Mouse (Mus musculus): ENCODE data around the gene Nav3. TPM values are rescaled to one million over a fixed set of nuclear protein-coding genes. Genes with fewer than 3 reads are reported as not detected.

Nav3 gene
- polyA plus RNA-seq, 1 experiment from 2014 or later = 1.2 TPM

DNA sequence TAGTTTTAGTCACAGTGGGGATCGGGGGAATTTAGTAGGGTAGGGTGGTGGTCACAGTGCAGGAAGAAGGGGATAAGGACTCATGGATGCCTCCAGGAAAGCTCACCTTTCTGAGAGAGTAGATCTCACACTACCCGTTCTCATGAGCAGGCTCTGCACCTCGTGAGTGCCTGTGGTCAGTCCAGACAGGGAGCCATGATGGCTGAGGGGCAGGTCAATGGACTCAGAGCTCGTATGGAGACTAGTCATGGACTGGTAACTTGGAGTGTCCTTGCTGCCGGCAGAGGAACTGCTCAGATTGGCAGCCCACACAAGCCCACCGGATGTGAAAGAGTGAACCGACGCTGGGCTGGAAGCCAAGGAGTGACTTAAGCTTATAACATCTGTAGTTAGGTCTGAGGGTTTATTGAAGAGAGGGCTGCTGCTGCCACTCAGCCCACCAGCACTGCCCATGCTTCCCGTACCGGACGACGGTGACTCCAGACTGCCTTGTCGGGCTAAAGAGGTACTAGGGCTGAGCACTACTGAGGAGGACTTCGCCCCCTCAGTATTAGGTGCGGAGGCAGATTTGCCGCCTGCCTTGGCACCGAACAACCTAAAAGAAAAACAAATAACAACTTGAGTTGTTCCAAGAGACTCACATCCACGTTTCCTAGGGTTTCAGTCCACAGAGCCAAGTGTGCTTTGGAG lies 691.4 kb downstream of the Nav3 start:
- ATAC-seq (ENCODE audit: low read depth) = 0 out of 2 replicates have a peak, but pooled peaks have one; percentile 17
- WGBS = 53% methylated on average over 18 of the region's 18 CpGs

GRCm38 (mm10) chr10:109758921-109759600 lies 696.9 kb downstream of the Nav3 start:
- Histone ChIP-seq H3K4me3 (ENCODE audit: low read length) (no peak overlapping the region), H3K4me2 (ENCODE audit: low read depth, low read length) (no peak overlapping the region), H3K9ac (ENCODE audit: low read length) (no peak overlapping the region), H3K4me1 (replicated peaks; ENCODE audit: control insufficient read depth, insufficient read depth, low read length) (no peaks in the 10 kb centered on the region), H3K9me3 (ENCODE audit: control insufficient read depth, low read length) (no peaks in the 10 kb centered on the region), H3K27me3 (ENCODE audit: control insufficient read depth, insufficient read depth, low read depth, low read length) (no peaks in the 10 kb centered on the region), H3K36me3 (ENCODE audit: control insufficient read depth, insufficient read depth, low read length) (no peaks in the 10 kb centered on the region), H3K27ac (ENCODE audit: low read length) (no peak overlapping the region)
- ATAC-seq (ENCODE audit: low read depth) = no peak
- 61% methylated on average over 16 of the region's 17 CpGs for WGBS

More for the DNA sequence above, 691.4 kb downstream of the Nav3 start:
- Histone ChIP-seq H3K9me3 (ENCODE audit: control insufficient read depth, low read length) (no peaks in the 10 kb centered on the region), H3K27me3 (ENCODE audit: control insufficient read depth, insufficient read depth, low read depth, low read length) (no peaks in the 10 kb centered on the region), H3K4me2 (ENCODE audit: low read depth, low read length) (no peak overlapping the region), H3K27ac (ENCODE audit: low read length) (no peak overlapping the region), H3K4me3 (ENCODE audit: low read length) (no peak overlapping the region), H3K9ac (ENCODE audit: low read length) (no peak overlapping the region), H3K36me3 (ENCODE audit: control insufficient read depth, insufficient read depth, low read length) (no peaks in the 10 kb centered on the region), H3K4me1 (replicated peaks; ENCODE audit: control insufficient read depth, insufficient read depth, low read length) (0 out of 2 replicates have a peak, but pooled peaks cover 2% of the 10 kb centered on the region)

- 0 out of 2 replicates have a peak, but pooled peaks cover 2% of the 10 kb centered on the region for H3K9me3 ChIP-seq (ENCODE audit: control insufficient read depth, low read length)
- H3K4me1 ChIP-seq (replicated peaks; ENCODE audit: control insufficient read depth, insufficient read depth, low read length) = no peaks in the 10 kb centered on the region
- WGBS = 21% methylated on average over 3 of the region's 3 CpGs
- H3K4me2 ChIP-seq (ENCODE audit: low read depth, low read length) = no peak overlapping the region
- H3K4me3 ChIP-seq (ENCODE audit: low read length) = no peak overlapping the region
- H3K27ac ChIP-seq (ENCODE audit: low read length) = no peak overlapping the region
- ATAC-seq (ENCODE audit: low read depth) = no peak
- no peak overlapping the region for H3K9ac ChIP-seq (ENCODE audit: low read length)
- no peaks in the 10 kb centered on the region for H3K27me3 ChIP-seq (ENCODE audit: control insufficient read depth, insufficient read depth, low read depth, low read length)
- no peaks in the 10 kb centered on the region for H3K36me3 ChIP-seq (ENCODE audit: control insufficient read depth, insufficient read depth, low read length)
Measured at GRCm38 (mm10) chr10:109746901-109747300, 709.1 kb downstream of the Nav3 start.

GRCm38 (mm10) chr10:109741664-109742063 lies 714.3 kb downstream of the Nav3 start:
- 61% methylated on average over 2 of the region's 2 CpGs for WGBS
- Histone ChIP-seq H3K27ac (ENCODE audit: low read length) (no peak overlapping the region), H3K9ac (ENCODE audit: low read length) (no peak overlapping the region), H3K9me3 (ENCODE audit: control insufficient read depth, low read length) (0 out of 2 replicates have a peak, but pooled peaks cover 2% of the 10 kb centered on the region), H3K4me1 (replicated peaks; ENCODE audit: control insufficient read depth, insufficient read depth, low read length) (no peaks in the 10 kb centered on the region), H3K27me3 (ENCODE audit: control insufficient read depth, insufficient read depth, low read depth, low read length) (no peaks in the 10 kb centered on the region), H3K4me3 (ENCODE audit: low read length) (no peak overlapping the region), H3K4me2 (ENCODE audit: low read depth, low read length) (no peak overlapping the region), H3K36me3 (ENCODE audit: control insufficient read depth, insufficient read depth, low read length) (no peaks in the 10 kb centered on the region)
- ATAC-seq (ENCODE audit: low read depth) = no peak

GRCm38 (mm10) chr10:109740326-109740725 lies 715.7 kb downstream of the Nav3 start:
- 62% methylated on average over 3 of the region's 3 CpGs for WGBS
- Histone ChIP-seq H3K9me3 (ENCODE audit: control insufficient read depth, low read length) (0 out of 2 replicates have a peak, but pooled peaks cover 2% of the 10 kb centered on the region), H3K4me1 (replicated peaks; ENCODE audit: control insufficient read depth, insufficient read depth, low read length) (no peaks in the 10 kb centered on the region), H3K4me2 (ENCODE audit: low read depth, low read length) (no peak overlapping the region), H3K4me3 (ENCODE audit: low read length) (no peak overlapping the region), H3K36me3 (ENCODE audit: control insufficient read depth, insufficient read depth, low read length) (no peaks in the 10 kb centered on the region), H3K27me3 (ENCODE audit: control insufficient read depth, insufficient read depth, low read depth, low read length) (no peaks in the 10 kb centered on the region), H3K27ac (ENCODE audit: low read length) (no peak overlapping the region), H3K9ac (ENCODE audit: low read length) (no peak overlapping the region)
- no peak for ATAC-seq (ENCODE audit: low read depth)

DNA sequence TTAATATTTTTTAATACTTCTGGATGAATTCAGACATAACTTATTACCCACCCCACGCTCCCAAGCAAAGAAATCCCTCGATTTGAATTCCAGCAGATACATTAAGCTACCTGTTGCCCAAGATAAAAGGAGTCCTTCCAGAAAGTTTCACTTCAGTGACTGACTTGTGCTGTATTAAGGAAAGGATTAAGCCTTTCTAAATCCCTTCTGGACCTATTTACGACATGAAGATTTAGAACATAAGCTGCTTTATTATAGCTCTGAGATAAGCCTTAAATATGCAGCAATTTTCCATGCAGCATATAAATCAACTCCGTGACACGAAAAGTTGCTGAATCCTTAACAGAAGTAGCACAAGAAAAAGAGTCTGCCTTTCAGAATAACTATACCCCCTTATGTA lies 732.4 kb downstream of the Nav3 start:
- ATAC-seq (ENCODE audit: low read depth) = no peak
- H3K9ac ChIP-seq (ENCODE audit: low read length) = no peak overlapping the region
- no peaks in the 10 kb centered on the region for H3K9me3 ChIP-seq (ENCODE audit: control insufficient read depth, low read length)
- no peaks in the 10 kb centered on the region for H3K27me3 ChIP-seq (ENCODE audit: control insufficient read depth, insufficient read depth, low read depth, low read length)
- H3K4me2 ChIP-seq (ENCODE audit: low read depth, low read length) = no peak overlapping the region
- H3K4me1 ChIP-seq (replicated peaks; ENCODE audit: control insufficient read depth, insufficient read depth, low read length) = no peaks in the 10 kb centered on the region
- no peak overlapping the region for H3K27ac ChIP-seq (ENCODE audit: low read length)
- no peak overlapping the region for H3K4me3 ChIP-seq (ENCODE audit: low read length)
- H3K36me3 ChIP-seq (ENCODE audit: control insufficient read depth, insufficient read depth, low read length) = no peaks in the 10 kb centered on the region
- 77% methylated on average over 5 of the region's 5 CpGs for WGBS

DNA sequence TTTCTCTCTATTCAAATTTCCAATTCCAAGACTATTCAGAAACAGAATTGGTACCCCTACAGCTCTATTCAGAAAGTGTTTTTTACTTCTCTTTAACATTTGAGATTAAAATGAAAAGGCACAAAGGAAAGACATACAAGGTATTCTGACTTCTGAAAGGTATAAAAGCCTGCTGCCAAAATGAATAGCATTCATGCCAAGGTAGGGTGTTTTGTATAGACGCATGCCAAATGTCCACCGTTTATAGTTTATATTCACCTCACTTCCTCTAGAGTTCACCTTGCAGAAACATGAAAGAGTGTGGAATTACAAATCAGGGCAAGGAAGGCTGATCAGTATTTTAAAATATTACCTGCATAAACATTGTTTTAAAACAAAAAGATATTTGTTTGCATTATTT lies 737.2 kb downstream of the Nav3 start:
- Histone ChIP-seq H3K9ac (ENCODE audit: low read length) (no peak overlapping the region), H3K4me2 (ENCODE audit: low read depth, low read length) (no peak overlapping the region), H3K27me3 (ENCODE audit: control insufficient read depth, insufficient read depth, low read depth, low read length) (no peaks in the 10 kb centered on the region), H3K4me1 (replicated peaks; ENCODE audit: control insufficient read depth, insufficient read depth, low read length) (no peaks in the 10 kb centered on the region), H3K27ac (ENCODE audit: low read length) (no peak overlapping the region), H3K36me3 (ENCODE audit: control insufficient read depth, insufficient read depth, low read length) (no peaks in the 10 kb centered on the region), H3K9me3 (ENCODE audit: control insufficient read depth, low read length) (no peaks in the 10 kb centered on the region), H3K4me3 (ENCODE audit: low read length) (no peak overlapping the region)
- no peak for ATAC-seq (ENCODE audit: low read depth)
- 80% methylated on average over 2 of the region's 2 CpGs for WGBS

GRCm38 (mm10) chr10:109718390-109718789 lies 737.6 kb downstream of the Nav3 start:
- H3K4me3 ChIP-seq (ENCODE audit: low read length) = no peak overlapping the region
- H3K36me3 ChIP-seq (ENCODE audit: control insufficient read depth, insufficient read depth, low read length) = no peaks in the 10 kb centered on the region
- no peak overlapping the region for H3K4me2 ChIP-seq (ENCODE audit: low read depth, low read length)
- no peak overlapping the region for H3K27ac ChIP-seq (ENCODE audit: low read length)
- no peaks in the 10 kb centered on the region for H3K4me1 ChIP-seq (replicated peaks; ENCODE audit: control insufficient read depth, insufficient read depth, low read length)
- no peak overlapping the region for H3K9ac ChIP-seq (ENCODE audit: low read length)
- H3K9me3 ChIP-seq (ENCODE audit: control insufficient read depth, low read length) = no peaks in the 10 kb centered on the region
- WGBS = 76% methylated on average over 5 of the region's 5 CpGs
- no peak for ATAC-seq (ENCODE audit: low read depth)
- no peaks in the 10 kb centered on the region for H3K27me3 ChIP-seq (ENCODE audit: control insufficient read depth, insufficient read depth, low read depth, low read length)

- no peak for ATAC-seq (ENCODE audit: low read depth)
- 30% methylated on average over 5 of the region's 5 CpGs for WGBS
- no peak overlapping the region for H3K27ac ChIP-seq (ENCODE audit: low read length)
- H3K4me2 ChIP-seq (ENCODE audit: low read depth, low read length) = no peak overlapping the region
- no peak overlapping the region for H3K4me3 ChIP-seq (ENCODE audit: low read length)
- no peaks in the 10 kb centered on the region for H3K4me1 ChIP-seq (replicated peaks; ENCODE audit: control insufficient read depth, insufficient read depth, low read length)
- no peaks in the 10 kb centered on the region for H3K9me3 ChIP-seq (ENCODE audit: control insufficient read depth, low read length)
- no peaks in the 10 kb centered on the region for H3K36me3 ChIP-seq (ENCODE audit: control insufficient read depth, insufficient read depth, low read length)
- H3K27me3 ChIP-seq (ENCODE audit: control insufficient read depth, insufficient read depth, low read depth, low read length) = no peaks in the 10 kb centered on the region
- no peak overlapping the region for H3K9ac ChIP-seq (ENCODE audit: low read length)
Measured at GRCm38 (mm10) chr10:109713001-109713400, 743.0 kb downstream of the Nav3 start.
